Mouse (Mus musculus) spleen, adult 18-20 months (tissue): ENCODE data around the gene Trnau1ap.
"Not testable (repeated sequence)": the region's sequence is repeated elsewhere in the genome, so short reads cannot be mapped to it uniquely, and the experiment has no call there.

ENCODE experiments used
- DNase-seq, 2 experiments: peaks; one replicate each; pipeline ENCODE4 v3.0.0; 2022; ENCODE audit warnings: mixed read lengths in 2 of 2

Trnau1ap gene

GRCm38 (mm10) chr4:132299849-132300248, 29.5 kb downstream of the Trnau1ap start:
- DNase-seq, result no peak

- no peak for DNase-seq
These were observed 33.5 kb downstream of the Trnau1ap start for GRCm38 (mm10) chr4:132295696-132296390.

GRCm38 (mm10) chr4:132293682-132294240, 35.6 kb downstream of the Trnau1ap start:
- DNase-seq, result no peak

GRCm38 (mm10) chr4:132292988-132293387, 36.4 kb downstream of the Trnau1ap start:
- DNase-seq, result no peak

GRCm38 (mm10) chr4:132291624-132292335, 37.6 kb downstream of the Trnau1ap start:
- no peak for DNase-seq

GRCm38 (mm10) chr4:132291056-132291455, 38.3 kb downstream of the Trnau1ap start:
- DNase-seq, result no peak

GRCm38 (mm10) chr4:132288840-132289239, 40.5 kb downstream of the Trnau1ap start:
- DNase-seq, result not testable (repeated sequence)

- DNase-seq, result no peak
These were observed 53.4 kb downstream of the Trnau1ap start for GRCm38 (mm10) chr4:132275949-132276348.

GRCm38 (mm10) chr4:132274156-132274862, 55.0 kb downstream of the Trnau1ap start, which contains the start of gene Taf12:
Gene Taf12 (plus strand): TSS chr4:132274375.
- peak; percentile 88 to 89 for DNase-seq

- DNase-seq, result no peak
These were observed 56.2 kb downstream of the Trnau1ap start for GRCm38 (mm10) chr4:132273166-132273565.

- DNase-seq, result peak; percentile 66 to 75
These were observed 59.4 kb downstream of the Trnau1ap start for GRCm38 (mm10) chr4:132269740-132270560.

- DNase-seq, result no peak
These were observed 60.2 kb downstream of the Trnau1ap start for GRCm38 (mm10) chr4:132268871-132269739.

GRCm38 (mm10) chr4:132266835-132267349, 62.4 kb downstream of the Trnau1ap start:
- DNase-seq, result no peak

- no peak for DNase-seq
These were observed 66.0 kb downstream of the Trnau1ap start for GRCm38 (mm10) chr4:132263313-132263712.

- DNase-seq, result no peak
These were observed 67.1 kb downstream of the Trnau1ap start for GRCm38 (mm10) chr4:132262358-132262616.
